ENCODE assay signal across 12 mouse cellular contexts in genomic region chr3:146784233-146784632, GRCm38 (mm10). TPM values are rescaled to one million over a fixed set of nuclear protein-coding genes. Genes with fewer than 3 reads are reported as not detected.
DNase-seq lines count a peak whose midpoint lies in the region; ATAC-seq lines count a peak whose summit lies in the region.
"Had no signal": no experiment of that assay in that cellular context is flagged by ENCODE, and none has a peak within 500 bp of the region (broad histone marks: within the 10 kb centered on the region; RNA-seq: fewer than 3 reads in every experiment).

No protein-coding gene starts in this region.

- peak; percentile 14 for DNase-seq in kidney, adult 9 months
- DNase-seq in kidney, postnatal 4 days: no peak
- no peak for DNase-seq in cerebellum, adult 11-12 months
- no peak for DNase-seq in ovary, adult 18-20 months (ENCODE audit: low spot score)
- DNase-seq: adrenal gland, postnatal 14 days; cerebellum, adult 9-10 months; gastrocnemius, postnatal 36 days; heart, postnatal 4 days; kidney, postnatal 25 days had no signal

- ATAC-seq in CD4-positive, CD25-positive, alpha-beta regulatory T cell, adult 4 months: peak; percentile 5
- peak; percentile 51 for ATAC-seq in common myeloid progenitor, adult 5-6 weeks (replicated peaks; ENCODE audit: low read depth, poor library complexity, severe bottlenecking)
- ATAC-seq in monocyte, adult 5-6 weeks (replicated peaks; ENCODE audit: insufficient number of reproducible peaks, low FRiP score, low TSS enrichment, poor library complexity, severe bottlenecking): peak; percentile 49; the same call in 1 of the 2 replicates

RNA-seq across cellular contexts. Expression of gene Prkacb, which starts 28.6 kb away (rescaled TPM):
- polyA plus RNA-seq in CD4-positive, CD25-positive, alpha-beta regulatory T cell, adult 4 months (2017; shearing (Covaris generic)): 100 to 1,000 TPM; 121 to 154 TPM
- total RNA-seq in common myeloid progenitor, adult 5-6 weeks (2017): 101 and 102 TPM in 2 replicates
- total RNA-seq in monocyte, adult 5-6 weeks (2017): 91.4 to 161 TPM (median 99.1 TPM) in 3 replicates
